Mouse (Mus musculus): ENCODE results near the gene Majin.

DNA sequence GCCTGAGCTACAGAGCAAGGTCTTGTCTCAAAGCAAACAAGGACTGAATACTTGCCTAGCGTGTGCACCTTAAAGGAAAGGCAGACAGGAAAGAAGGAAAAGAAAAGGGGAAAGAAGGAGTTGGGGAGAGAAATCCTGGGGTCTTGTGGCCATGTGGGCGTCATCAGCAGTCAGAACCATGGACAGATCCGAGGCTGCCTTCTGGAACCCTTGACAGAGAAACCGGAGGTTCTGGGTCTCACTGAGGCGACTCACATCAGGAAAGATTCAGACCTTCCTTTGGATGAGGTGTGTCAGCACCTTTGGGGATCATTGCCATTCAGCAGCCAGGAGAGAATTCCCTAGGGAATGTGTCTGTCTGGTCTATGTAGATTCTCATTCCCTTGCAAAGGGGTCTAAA is 2.6 kb upstream of the Majin start:
- TF ChIP-seq CTCF (IDR thresholded peaks at IDR 0.05; ENCODE audit: control insufficient read depth, insufficient read depth, insufficient read length) (no peak), CEBPB (IDR thresholded peaks at IDR 0.05; ENCODE audit: low read depth) (no peak), MAX (IDR thresholded peaks at IDR 0.05) (no peak), USF1 (IDR thresholded peaks at IDR 0.05; ENCODE audit: low read depth) (no peak), MYOD1 (IDR thresholded peaks at IDR 0.05; ENCODE audit: control insufficient read depth, insufficient read length, low read depth) (no peak), MYOG (IDR thresholded peaks at IDR 0.05; ENCODE audit: control insufficient read depth, extremely low read depth, insufficient read length) (no peak), FOSL1 (IDR thresholded peaks at IDR 0.05; ENCODE audit: insufficient read depth, low read length, poor library complexity, severe bottlenecking) (no peak)

All from C2C12 (cell line).